Mouse (Mus musculus) left cerebral cortex, adult 11 months (tissue): ENCODE measurements around the gene 4930412O13Rik.

Source experiments
- DNase-seq: peaks from one replicate; pipeline ENCODE4 v3.0.0; 2022; ENCODE audit warnings: low spot score

Gene 4930412O13Rik

DNA sequence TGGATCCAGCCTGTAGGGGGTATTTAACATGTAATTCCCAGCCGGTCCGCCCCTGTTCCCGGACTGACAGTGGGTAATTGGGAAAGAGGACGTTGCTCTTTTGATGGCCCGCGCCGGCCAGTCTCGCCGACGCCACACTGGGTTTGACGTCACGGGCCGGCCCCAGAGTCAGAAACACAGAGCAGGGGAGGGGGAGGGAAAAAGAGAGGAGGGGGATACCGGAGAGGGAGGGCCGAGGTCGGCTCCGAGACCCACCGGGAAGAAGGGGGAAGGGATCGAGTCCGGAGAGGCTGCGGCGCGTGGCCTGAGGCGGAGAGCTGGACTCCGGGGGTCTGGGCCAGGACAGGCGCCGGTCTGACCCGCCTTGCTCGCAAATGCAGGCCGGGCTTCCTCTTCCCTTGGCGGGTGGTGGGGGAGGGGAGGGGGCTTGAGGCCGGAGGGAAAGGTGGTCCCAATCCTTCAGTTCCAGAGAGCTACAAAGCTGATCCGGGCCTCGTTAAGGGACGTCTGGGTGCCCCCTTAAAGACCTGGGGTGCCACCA, at the start of gene 4930412O13Rik:
Gene 4930412O13Rik (plus strand): TSS at position 202 of the 541 bp plus-strand sequence.
- no peak for DNase-seq

DNA sequence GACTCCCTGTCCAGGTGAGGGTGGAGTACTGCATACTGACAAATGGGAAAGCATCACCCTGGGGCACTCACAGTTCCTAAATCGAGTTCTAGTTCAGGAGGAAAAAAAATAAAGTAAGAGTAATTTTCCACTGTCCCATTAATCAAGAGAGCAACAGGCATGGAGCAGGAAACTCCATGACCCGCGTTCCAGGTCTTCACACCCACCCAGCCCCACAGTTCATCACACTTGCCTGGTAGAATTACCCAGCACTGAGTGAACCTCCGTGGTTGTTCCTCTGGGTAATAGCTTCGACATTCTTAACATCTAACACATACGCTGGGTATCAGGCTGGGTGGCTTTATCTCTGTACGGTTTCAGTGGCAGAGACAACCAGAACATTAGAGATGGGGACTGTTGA, 47.3 kb upstream of the 4930412O13Rik start:
- DNase-seq: no peak

DNA sequence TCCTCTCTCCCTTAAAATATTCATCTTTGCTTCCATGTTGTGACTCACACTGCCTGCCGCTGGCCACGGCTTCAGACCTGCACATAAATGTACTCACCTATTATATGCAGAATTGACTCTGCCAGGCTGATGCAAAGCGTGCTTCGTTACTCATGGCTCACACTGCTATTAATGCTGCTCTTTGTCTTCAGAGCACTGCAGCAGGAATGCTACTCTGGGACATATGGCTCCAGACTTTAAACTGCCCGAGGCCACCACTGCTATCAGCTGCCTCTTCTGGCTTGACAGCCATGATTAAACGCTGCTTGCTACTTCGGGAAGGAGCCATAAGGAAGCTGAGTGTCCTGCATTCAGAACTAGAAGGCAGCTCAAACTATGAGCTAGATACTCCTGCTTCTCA, 45.9 kb upstream of the 4930412O13Rik start:
- DNase-seq: no peak

DNA sequence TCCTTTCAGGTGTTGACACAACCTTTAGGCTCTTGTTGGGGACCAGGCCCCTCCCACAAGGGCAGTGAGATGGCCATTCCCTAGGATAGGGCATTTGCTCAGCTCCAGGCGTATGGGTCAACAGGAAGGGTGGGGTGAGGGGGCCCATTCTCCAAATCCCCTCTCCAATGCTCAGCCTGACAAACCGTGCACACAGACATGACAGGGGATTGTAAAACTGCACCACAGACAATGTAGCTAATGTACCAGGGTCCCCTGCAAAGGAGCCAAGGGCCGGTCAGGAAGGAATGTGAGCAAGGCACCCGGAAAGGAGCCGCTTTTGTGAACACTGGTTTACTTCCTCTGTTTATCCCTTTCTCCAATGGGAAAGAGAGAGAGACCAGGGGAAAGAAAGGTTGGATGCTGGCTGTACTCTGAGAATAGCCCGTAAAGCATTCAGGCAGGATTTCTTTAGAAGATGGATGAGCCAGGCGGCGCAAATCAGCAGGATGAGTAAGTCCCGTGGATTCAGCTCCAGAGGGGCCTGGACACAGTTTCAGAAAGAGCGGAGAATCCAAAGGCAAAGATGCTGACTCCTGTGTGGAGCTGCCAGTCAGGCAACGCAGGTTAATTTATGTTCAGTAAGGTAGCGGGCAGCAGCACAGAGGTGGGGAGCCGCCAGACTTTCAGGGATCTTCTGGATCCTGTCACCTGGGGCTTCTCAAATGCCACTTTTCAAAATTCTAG, 28.0 kb upstream of the 4930412O13Rik start:
- DNase-seq: no peak

GRCm38 (mm10) chr2:9855861-9856260, 25.2 kb upstream of the 4930412O13Rik start:
- DNase-seq: no peak

DNA sequence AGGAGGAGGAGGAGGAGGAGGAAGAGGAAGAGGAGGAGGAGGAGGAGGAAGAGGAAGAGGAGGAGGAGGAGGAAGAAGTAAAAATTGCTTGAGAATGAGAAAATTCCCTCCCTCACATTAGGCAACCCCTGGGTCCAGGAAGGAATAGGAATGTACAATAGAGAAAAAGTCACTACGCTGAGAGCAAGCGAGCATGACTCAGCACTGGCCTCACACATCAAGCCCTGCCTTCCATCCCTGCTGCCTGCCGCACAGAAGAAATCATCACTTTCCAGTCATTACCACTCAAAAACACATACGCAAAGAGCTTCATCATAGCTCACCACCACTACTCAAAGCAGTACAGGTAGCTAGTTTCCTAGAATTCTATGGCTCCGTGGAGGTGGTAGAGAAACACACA, 20.4 kb upstream of the 4930412O13Rik start:
- DNase-seq: no peak

DNA sequence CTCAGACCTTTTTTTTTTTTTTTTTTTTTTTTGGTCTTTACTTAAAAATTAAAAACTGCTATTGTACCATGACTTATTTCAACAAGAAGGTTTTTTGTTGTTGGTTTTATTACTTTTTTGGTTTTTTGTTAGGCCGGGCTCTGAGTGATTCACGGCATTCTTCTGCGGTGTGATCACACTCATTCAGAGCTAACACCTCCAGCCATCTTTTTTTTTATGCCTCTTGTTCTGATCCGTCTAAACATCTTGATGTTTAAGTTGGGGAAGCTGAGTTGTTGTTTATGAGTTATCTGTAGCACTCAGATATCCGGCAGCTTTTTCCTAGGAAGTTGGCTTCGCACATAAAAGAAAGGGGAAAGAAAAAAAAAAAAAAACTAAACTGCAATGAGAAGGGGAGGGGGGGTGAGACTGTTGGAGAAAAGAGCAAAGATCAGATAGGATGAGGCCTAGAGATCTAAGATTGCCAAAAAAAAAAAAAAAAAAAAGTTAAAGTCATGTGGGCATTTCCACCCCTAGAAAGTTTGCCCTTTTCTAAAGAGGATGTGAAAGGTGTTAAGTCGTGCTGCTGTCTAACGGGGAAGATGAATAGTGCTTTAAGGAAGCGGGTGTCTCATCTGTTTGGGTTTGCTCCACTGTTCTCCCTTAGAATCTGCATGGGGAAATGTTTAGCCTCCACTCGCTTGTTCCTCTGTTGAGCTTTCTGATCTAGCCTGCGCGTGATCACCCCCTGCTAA, 13.8 kb upstream of the 4930412O13Rik start:
- no peak for DNase-seq

- no peak for DNase-seq
Measured at GRCm38 (mm10) chr2:9871141-9871716, 9.8 kb upstream of the 4930412O13Rik start.

GRCm38 (mm10) chr2:9871798-9872197, 9.3 kb upstream of the 4930412O13Rik start:
- no peak for DNase-seq

GRCm38 (mm10) chr2:9872682-9873081, 8.4 kb upstream of the 4930412O13Rik start:
- no peak for DNase-seq

- no peak for DNase-seq
Measured at GRCm38 (mm10) chr2:9873757-9874156, 7.3 kb upstream of the 4930412O13Rik start.

DNA sequence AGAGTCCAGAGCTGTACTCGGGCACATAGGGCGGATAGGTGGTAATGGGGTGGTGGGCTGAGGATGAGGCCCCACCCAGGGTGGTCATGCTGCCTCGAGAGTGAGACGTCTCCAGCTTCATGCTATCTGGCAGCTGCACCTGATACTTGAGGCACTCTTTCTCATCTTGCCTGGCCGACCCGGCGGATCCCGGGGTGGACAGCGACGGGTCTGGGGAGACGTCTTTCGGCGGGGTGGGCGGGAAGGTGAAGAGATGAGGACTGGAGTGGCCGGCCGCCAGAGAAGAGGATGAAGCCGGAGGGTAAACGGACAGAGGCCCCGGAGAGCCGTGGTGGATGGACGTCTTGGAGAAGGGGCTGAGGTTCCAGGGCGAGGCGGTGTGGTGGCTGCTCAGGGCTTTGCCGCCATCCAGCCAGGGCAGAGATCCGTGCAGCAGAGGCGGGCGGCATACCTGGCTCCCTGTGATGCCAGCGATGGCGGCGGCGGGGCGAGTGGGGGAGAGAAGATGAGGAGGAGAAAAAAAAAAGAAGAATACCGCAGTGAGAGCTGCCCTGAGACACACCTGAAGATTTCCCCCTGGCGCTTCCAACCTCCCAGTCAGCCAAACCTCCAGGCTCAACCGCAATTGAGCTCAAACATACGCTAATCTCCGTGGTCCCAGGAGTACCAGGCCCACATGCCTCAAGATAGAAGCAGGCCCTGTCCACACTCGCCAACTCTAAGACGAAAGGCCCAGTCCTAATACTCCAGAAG, 6.4 kb upstream of the 4930412O13Rik start:
- no peak for DNase-seq

- no peak for DNase-seq
Measured at GRCm38 (mm10) chr2:9875220-9875619, 5.8 kb upstream of the 4930412O13Rik start.

- DNase-seq: no peak
Measured at GRCm38 (mm10) chr2:9875676-9876357, 5.2 kb upstream of the 4930412O13Rik start.

DNA sequence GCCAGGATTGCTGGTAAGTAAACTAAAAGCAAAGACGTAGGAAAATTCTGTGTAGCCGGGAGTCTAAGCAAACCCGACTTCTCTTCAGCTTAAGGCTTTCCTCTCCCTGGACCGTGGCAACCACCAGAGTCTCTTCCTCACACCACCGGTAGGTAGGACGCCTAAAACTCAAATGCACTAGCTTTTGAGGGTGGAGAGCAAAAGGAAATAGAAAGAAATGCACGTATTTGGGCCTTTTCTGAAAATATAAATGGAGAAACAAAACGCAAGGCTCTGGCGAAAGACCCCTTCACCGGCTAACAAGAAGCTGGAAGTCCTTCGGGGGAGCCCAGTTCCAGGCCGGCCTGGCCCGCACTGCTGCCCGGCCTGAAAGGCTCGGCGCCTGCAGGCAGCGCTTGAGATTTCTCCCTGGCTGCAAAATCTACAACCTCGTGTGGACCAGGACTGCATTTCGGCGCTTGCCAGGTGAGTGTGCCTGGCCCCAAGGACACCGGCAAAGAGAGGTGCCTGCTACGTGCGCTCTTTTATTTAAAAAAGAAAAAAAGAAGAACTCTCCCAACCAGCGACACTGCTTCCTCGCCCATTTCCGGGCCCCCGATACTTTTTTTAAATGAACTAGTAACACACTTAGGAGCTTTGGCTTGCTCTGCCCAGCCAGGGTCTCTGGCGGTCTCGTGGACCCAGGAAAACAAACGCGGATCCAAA, 4.3 kb upstream of the 4930412O13Rik start:
- DNase-seq: no peak

- no peak for DNase-seq
Measured at GRCm38 (mm10) chr2:9877326-9877690, 3.7 kb upstream of the 4930412O13Rik start.

- DNase-seq: no peak
Measured at GRCm38 (mm10) chr2:9877966-9878563, 3.0 kb upstream of the 4930412O13Rik start.

GRCm38 (mm10) chr2:9878564-9879081, 2.4 kb upstream of the 4930412O13Rik start:
- no peak for DNase-seq

- no peak for DNase-seq
Measured at GRCm38 (mm10) chr2:9879092-9879491, 2.0 kb upstream of the 4930412O13Rik start.

DNA sequence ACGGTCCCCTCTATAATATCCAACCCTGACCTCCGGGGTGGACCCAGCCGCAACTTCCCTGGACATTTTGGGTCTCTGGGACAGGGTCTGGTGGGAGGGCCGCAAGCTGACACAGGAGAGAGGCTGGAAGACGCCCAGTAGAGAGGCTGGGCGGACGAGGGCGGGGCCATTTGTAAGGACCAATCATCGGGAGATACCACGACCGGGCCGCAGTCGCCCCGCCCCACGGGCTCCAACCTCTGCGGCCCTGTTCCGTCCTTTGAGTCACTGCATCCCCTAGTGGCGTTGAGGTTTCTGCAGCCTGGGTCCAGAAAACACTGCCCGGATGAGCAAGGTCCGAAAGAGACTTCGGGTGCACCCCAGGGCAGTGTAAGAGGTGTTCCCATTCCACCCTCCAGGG, 1.6 kb upstream of the 4930412O13Rik start:
- no peak for DNase-seq
